ENCODE assay signal across 8 mouse cellular contexts in genomic region chr11:81613869-81614620, GRCm38 (mm10).
A peak's percentile ranks its signal among the peaks of the same experiment; 100 is the strongest.
DNase-seq lines count a peak whose midpoint lies in the region; ATAC-seq lines count a peak whose summit lies in the region.

No protein-coding gene starts in this region.

- peak overlapping the region; percentile 35; the same call in 1 of the 2 replicates for H3K4me3 ChIP-seq in heart, embryonic 12.5 days
- H3K4me3 ChIP-seq in hindbrain, embryonic 10.5 days = peak overlapping the region; percentile 51
- H3K4me3 ChIP-seq in megakaryocyte, embryonic 14.5 days (replicated peaks) = peak overlapping the region; percentile 86

- no peak for DNase-seq in heart, adult 9 months (ENCODE audit: low spot score in 2 of 2)
- peak; percentile 66 for DNase-seq in ES-CJ7 (ENCODE audit: low read depth, low spot score)
- DNase-seq in hindbrain, embryonic 10.5 days (ENCODE audit: low spot score) = no peak
- no peak for DNase-seq in frontal cortex, postnatal 25 days (ENCODE audit: low spot score in 2 of 2)
- DNase-seq in left cerebral cortex, postnatal 25 days (ENCODE audit: low spot score in 2 of 2) = no peak

- no peaks in the 10 kb centered on the region for H3K9me3 ChIP-seq in heart, embryonic 12.5 days (replicated peaks)
- no peaks in the 10 kb centered on the region for H3K9me3 ChIP-seq in hindbrain, embryonic 10.5 days
- H3K9me3 ChIP-seq in megakaryocyte, embryonic 14.5 days = no peaks in the 10 kb centered on the region

- WGBS in heart, embryonic 12.5 days = 26% methylated on average over 10 of the region's 10 CpGs
- 33% methylated on average over 10 of the region's 10 CpGs for WGBS in hindbrain, embryonic 10.5 days

- intact Hi-C loops in left cerebral cortex, postnatal 25 days (cut with DNase I) = loop anchor here (1.0 to 5.0 kb wide), 3 partner anchors 26 to 792 kb away; no protein-coding TSS in a partner anchor

- no peak overlapping the region for H3K27ac ChIP-seq in heart, embryonic 12.5 days (ENCODE audit: poor library complexity, severe bottlenecking)
- peak overlapping the region; percentile 86 for H3K27ac ChIP-seq in hindbrain, embryonic 10.5 days

- H3K36me3 ChIP-seq in heart, embryonic 12.5 days = no peaks in the 10 kb centered on the region
- H3K36me3 ChIP-seq in hindbrain, embryonic 10.5 days = no peaks in the 10 kb centered on the region
- no peaks in the 10 kb centered on the region for H3K36me3 ChIP-seq in megakaryocyte, embryonic 14.5 days (replicated peaks; ENCODE audit: low read length)

- H3K4me2 ChIP-seq in heart, embryonic 12.5 days = peak overlapping the region; percentile 65

- 0 out of 2 replicates have a peak overlapping the region, but pooled peaks have one; percentile 36 for H3K9ac ChIP-seq in heart, embryonic 12.5 days

- no peak for ATAC-seq in heart, embryonic 12.5 days (ENCODE audit: insufficient number of reproducible peaks, low FRiP score)
- ATAC-seq in monocyte, adult 5-6 weeks (replicated peaks; ENCODE audit: insufficient number of reproducible peaks, low FRiP score, low TSS enrichment, poor library complexity, severe bottlenecking) = no peak

- H3K4me1 ChIP-seq in heart, embryonic 12.5 days (replicated peaks) = peaks cover 17% of the 10 kb centered on the region
- peaks cover 24% of the 10 kb centered on the region for H3K4me1 ChIP-seq in hindbrain, embryonic 10.5 days (replicated peaks)
- H3K4me1 ChIP-seq in megakaryocyte, embryonic 14.5 days = peaks cover 15% of the 10 kb centered on the region

- H3K27me3 ChIP-seq in heart, embryonic 12.5 days (replicated peaks) = peaks cover 33% of the 10 kb centered on the region
- peaks cover 30% of the 10 kb centered on the region for H3K27me3 ChIP-seq in hindbrain, embryonic 10.5 days (ENCODE audit: insufficient read depth, poor library complexity, severe bottlenecking)
- peaks cover 31% of the 10 kb centered on the region for H3K27me3 ChIP-seq in megakaryocyte, embryonic 14.5 days (replicated peaks)

Comparison
In these comparisons a context has a peak if more than half of its experiments do, and no peak if none do; other contexts are left out.
1. H3K4me3 ChIP-seq: peak in every context shown above with its lines; median percentile 86 in megakaryocyte, embryonic 14.5 days; 51 in hindbrain, embryonic 10.5 days; 35 in heart, embryonic 12.5 days.